Mouse (Mus musculus) left cerebral cortex, postnatal 14 days (tissue): ENCODE results near the gene Dnph1. TPM values are rescaled to one million over a fixed set of nuclear protein-coding genes. Genes with fewer than 3 reads are reported as not detected.
A peak's percentile ranks its signal among the peaks of the same experiment; 100 is the strongest.

ENCODE experiments used
- DNase-seq, 2 experiments: peaks; one replicate each; pipeline ENCODE4 v3.0.0; 2021 to 2022; ENCODE audit warnings: low spot score in 2 of 2, mixed read lengths in 1 of 2
- intact Hi-C: fragments of 180-260 bp; cut with DNase I; formaldehyde crosslinking; loops from one replicate; pipeline ENCODE4 v1.15.1; 2025
- long read RNA-seq, 2 experiments: library from polyadenylated mRNA; stranded (forward); transcript quantifications; one replicate each; pipeline ENCODE4 v2.0.0; 2021
- total RNA-seq, 2 experiments: library from RNA; stranded (reverse); gene quantifications; 2 replicates each; pipeline ENCODE4 v1.2.3; 2021

The Dnph1 gene
- 1 to 10 TPM; 5.2 to 5.3 TPM for total RNA-seq
- long read RNA-seq, experiment 1, partial matches to known transcripts, result 0 of 6 reads
- long read RNA-seq, experiment 1, other reads (novel, unspliced or antisense), result 2 of 6 reads
- long read RNA-seq, experiment 2, partial matches to known transcripts, result 0 of 5 reads
- long read RNA-seq, experiment 2, other reads (novel, unspliced or antisense), result 1 of 5 reads

DNA sequence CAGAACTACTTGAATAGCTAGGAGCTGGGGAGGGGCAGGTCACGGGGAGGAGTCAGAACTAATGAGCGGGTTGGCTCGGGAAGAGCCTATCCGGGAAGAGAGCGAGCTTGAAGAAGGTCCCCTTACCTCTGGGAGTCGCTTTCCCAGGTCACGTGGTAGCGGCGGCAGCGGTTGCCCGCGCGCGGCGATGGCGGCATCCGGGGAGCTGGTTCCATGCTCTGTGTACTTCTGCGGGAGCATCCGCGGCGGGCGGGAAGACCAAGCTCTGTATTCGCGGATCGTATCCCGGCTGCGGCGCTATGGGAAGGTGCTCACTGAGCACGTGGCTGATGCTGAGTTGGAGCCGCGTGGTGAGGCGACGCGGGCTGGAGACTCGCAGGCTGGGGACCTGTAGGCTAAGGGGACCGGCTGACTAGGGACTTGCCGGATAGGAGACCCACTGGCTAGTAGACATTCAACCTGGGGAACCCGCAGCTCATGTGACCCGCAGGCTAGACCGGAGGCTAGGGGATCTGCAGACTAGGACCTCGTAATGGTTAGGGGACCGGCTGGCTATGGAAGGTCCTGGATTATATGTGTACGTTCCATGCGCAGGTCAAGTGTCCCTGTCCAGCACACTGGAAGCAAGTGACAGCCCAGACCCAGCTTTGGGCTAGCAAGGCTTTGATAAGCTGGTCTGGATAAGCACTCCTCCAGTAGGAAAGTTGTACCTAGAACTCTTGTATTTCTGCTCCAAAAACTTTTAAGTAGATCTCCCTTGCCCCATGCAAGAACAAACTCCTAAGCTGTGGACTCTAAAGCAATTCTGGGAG lies at the start of gene Dnph1:
TSS of gene Dnph1 (plus strand) at position 89 of the 812 bp plus-strand sequence.
- intact Hi-C loops, result no loop called here
- DNase-seq, result peak; percentile 80 to 86

DNA sequence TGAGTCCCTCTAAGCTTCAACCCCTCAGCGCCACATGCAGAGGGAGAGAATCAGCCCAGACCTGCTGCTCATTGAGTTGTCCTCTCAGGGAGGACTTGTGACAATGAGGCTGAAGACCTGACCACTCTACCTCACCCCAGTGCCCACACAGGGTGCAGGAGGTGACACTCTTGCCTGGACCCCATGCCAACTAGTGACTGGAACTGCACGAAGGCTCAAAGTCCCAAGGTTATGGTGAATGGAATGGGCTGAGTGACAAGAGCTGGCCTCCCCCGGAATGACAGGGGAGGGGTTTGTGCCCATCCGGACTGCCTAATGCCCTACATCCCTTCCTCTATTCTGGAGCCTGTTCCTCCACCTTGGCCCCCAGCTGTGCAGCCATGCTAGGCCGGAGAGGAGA lies 43.8 kb upstream of the Dnph1 start:
- DNase-seq, result no peak
- intact Hi-C loops, result no loop called here

DNA sequence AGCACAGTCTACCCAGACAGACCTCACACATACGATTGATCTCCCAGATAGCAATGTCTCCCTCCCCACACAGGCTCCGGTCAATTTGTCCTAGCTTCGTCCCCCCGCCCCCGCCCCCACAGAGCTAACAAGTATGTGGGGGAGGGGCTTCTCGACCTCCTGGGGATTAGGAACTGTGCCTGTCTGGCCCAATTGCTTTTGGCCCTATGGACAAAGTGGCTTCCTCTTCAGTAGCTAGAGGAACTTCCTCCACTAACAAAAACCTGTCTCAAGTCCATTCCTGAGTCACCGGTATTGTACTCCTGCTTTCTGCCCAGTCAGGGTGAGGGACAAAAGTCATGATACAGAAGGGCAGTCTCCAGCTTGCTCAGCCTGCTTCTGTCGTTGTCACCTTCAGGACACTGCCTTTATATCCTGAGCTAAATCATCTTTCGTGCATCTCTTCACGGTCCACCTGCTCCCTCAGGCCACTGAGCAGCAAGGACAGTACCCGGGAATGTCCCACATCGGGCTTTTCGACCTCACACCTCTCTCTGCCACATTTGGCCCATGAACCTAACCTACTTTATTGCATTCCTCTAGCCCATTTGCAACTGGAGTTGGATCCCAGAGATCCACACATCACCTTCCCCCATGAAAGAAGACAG lies 43.1 kb upstream of the Dnph1 start:
- DNase-seq, result no peak
- intact Hi-C loops, result no loop called here

DNA sequence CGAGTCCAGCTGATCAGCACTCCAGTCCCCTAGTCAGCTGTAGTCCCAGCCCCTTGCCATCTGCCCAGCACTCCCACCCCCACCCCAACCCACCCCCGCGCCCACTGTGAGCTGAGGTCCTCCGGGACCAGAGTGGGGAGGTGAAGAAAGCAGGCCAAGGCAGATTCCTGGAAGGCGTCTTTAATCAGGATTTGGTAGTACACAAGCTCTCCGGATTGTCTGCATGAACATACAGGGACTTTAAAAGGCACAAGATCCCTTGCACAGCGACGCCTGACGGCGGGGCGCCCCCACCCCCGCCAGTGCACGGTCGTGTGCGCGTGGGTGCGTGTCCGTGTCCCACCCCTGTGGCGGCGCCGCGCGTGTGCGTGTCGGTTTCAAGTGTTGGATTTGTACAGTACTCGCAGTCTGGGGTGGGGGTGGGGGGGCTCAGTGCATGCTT lies 42.5 kb upstream of the Dnph1 start:
- DNase-seq, result peak in 1 of 2 experiments; percentile 41

DNA sequence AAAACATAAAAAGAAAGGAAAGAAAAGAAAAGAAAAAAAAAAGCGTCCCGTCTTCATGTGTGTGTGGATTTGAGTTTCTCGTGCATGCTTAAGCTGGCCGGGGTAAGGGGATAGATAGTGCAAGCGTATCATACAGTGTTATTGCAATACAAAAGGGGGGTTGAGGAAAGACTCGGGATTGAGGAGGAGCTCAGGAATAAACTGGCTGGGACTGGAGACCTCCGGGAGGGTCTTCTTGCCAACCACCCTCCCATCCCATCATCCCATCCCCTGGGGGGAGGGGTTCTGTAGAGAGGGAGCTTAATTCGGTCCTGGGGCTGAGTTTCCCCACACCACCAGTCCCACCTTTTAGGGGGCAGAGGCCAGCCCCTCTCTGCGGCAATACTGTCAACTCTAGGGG lies 42.0 kb upstream of the Dnph1 start:
- DNase-seq, result no peak
- intact Hi-C loops, result no loop called here

More for the DNA sequence above, 42.5 kb upstream of the Dnph1 start:
- intact Hi-C loops, result no loop called here

GRCm38 (mm10) chr17:46455110-46455691 lies 41.3 kb upstream of the Dnph1 start:
- intact Hi-C loops, result no loop called here

GRCm38 (mm10) chr17:46457791-46458190 lies 38.7 kb upstream of the Dnph1 start:
- intact Hi-C loops, result no loop called here
- peak; percentile 38 to 41 for DNase-seq

More at GRCm38 (mm10) chr17:46455110-46455691, 41.3 kb upstream of the Dnph1 start:
- DNase-seq, result no peak

DNA sequence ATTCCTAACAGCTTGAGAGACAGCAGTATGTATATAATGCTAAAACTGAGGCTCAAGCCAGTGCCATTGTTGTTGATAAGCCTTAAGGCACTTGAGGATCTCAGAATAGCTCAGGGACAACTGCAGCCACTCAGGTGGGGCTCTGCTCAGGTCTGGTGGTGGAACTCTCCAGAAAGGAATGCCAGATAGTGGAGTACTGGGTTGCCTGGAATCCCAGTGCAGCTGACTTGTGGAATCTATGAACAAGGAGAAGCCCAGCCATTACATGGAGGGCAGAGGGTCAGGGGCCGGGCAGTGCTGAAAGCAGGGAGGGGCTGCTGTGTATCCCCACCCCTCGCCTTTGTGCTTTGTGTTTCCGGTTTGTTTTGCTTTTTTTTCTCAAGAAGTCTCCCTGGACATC lies 38.1 kb upstream of the Dnph1 start:
- intact Hi-C loops, result no loop called here
- no peak for DNase-seq

DNA sequence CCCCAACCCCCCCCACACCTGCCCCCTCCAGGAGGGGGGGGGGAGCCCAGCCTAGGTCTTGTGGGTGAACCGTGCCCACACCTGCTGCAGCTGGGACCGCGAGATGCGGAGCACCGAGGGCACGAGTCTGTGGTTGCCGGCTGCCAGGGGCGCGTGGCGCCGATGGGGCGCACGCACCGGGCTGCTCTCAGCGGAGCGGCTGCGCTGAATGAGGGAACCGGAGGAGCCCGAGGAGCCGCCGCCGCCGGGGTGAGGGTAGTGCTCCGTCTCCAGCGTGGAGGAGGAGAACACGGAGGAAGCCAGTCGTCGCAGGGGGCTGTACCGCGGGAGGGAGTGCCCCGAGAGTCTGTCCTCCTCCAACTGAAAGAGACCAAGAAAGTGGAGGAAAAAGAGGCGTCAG lies 35.8 kb upstream of the Dnph1 start:
- intact Hi-C loops, result no loop called here
- no peak for DNase-seq

- DNase-seq, result no peak
Measured at GRCm38 (mm10) chr17:46461347-46461746, 35.2 kb upstream of the Dnph1 start.

DNA sequence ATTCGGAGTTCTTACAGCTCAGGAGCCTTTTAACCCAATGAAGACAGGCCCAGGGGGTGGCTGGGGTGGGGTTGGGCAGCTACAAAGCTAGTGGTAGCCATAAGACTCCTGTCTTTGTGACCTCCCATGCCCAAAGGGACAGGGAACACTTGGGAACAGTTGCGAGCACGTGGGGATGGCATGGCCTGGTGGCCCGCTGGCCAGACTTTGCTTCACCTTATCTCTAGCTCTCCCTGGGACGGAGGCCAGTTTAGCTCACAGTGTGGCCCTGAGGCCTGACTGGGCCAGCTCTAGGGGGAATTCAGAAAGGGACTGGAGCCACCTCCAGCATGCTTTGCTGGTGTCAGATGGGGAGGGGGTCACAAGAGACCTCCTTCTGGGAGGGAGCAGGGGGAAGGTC lies 34.3 kb upstream of the Dnph1 start:
- intact Hi-C loops, result no loop called here
- DNase-seq, result no peak

More at GRCm38 (mm10) chr17:46461347-46461746, 35.2 kb upstream of the Dnph1 start:
- intact Hi-C loops, result no loop called here

DNA sequence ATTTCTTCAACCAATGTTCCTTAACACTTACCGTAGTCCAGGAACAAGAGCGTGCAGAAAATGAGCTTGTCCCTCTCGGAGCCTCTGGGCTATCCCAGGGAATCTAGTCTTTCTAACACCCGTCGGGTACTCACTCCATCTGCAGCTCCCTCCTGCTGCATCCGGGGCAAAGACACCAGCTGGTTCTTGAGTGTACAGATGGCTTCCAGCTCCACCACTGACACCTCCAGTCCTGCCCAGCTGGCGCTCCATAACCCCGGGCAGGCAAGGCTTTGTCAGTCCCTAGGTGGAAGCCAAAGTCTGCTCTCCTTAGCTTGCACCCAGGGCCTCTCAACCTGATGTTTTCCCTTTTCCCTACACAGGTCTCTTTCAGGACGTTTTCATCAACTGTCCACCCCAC lies 28.7 kb upstream of the Dnph1 start:
- intact Hi-C loops, result no loop called here
- no peak for DNase-seq

- intact Hi-C loops, result no loop called here
- no peak for DNase-seq
Measured at GRCm38 (mm10) chr17:46476601-46477000, 19.9 kb upstream of the Dnph1 start.

GRCm38 (mm10) chr17:46477286-46477685 lies 19.2 kb upstream of the Dnph1 start:
- DNase-seq, result no peak
- intact Hi-C loops, result no loop called here

DNA sequence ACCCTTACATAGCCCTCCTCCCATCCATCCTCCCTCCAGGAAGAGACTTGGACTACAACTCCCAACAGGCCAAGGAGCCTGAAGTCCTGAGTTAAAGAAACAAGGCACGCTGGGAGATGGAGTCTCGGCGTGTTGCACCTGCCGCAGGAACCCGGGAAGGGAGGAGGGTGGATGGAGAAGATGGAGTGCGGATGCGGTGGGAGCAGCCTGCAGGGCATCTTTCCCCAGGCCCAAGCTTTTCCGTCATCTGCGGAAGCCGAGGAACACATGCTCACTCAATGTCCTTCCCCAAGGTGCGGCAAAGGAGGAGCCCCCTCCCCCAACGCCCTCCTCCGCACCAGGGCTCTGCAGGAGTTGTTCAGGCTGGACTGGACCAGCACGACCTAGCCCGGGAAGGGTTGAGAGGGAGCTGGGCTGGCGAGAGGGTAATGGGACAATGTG lies 12.9 kb upstream of the Dnph1 start:
- DNase-seq, result peak; percentile 70
- intact Hi-C loops, result no loop called here

DNA sequence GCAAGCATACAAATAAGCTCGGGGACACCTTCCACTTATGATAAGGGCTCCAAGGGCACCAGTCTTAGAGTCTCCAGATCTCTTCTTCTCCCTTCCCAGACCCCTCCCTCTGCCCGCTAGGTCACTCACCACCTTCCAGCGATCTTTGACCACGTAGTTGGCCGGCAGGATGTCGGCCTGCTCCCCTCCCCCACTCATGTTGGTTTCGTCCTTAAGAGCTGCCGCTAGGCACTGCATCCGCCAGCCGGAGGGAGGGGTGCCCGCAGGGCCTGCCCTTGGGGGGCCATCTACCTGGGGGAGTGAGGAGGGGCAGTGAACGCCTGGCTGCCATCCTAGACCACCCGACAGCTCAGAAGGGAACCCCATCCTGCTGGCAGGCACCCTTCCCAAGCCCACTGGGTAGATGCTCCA lies 12.5 kb upstream of the Dnph1 start:
- peak in 1 of 2 experiments; percentile 38 for DNase-seq
- intact Hi-C loops, result no loop called here

GRCm38 (mm10) chr17:46484461-46484875 lies 12.0 kb upstream of the Dnph1 start:
- peak in 1 of 2 experiments; percentile 52 for DNase-seq
- intact Hi-C loops, result no loop called here

- no peak for DNase-seq
- intact Hi-C loops, result no loop called here
Measured at GRCm38 (mm10) chr17:46486995-46487394, 9.5 kb upstream of the Dnph1 start.

DNA sequence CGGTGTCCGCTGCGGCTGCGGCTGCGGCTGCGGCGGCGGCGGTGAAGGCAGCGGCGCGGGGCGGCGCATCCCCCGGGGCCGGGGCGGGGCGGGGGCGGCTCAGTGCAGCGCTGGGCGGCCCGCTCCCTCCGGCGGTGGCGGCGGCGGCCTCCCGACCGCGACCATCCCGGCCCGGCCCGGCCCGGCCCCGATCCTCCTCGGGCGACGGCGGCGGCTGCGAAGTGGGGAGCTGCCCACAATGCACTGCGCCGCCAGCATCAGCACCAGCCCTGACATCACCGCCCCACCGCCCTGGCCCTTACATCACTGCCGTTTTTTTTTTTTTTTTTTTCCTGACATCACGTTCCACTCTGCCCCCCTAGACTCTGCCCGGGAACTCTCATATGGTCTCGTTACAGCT lies 9.1 kb upstream of the Dnph1 start, which contains the start of gene Ttbk1:
TSS of gene Ttbk1 (minus strand) at position 245 of the 400 bp plus-strand sequence.
- intact Hi-C loops, result no loop called here
- peak; percentile 68 to 76 for DNase-seq

GRCm38 (mm10) chr17:46495486-46495885 lies 1.0 kb upstream of the Dnph1 start:
- no peak for DNase-seq
- intact Hi-C loops, result no loop called here
